Mouse (Mus musculus): ENCODE results near the gene Sohlh2.
A peak's percentile ranks its signal among the peaks of the same experiment; 100 is the strongest.

Gene Sohlh2

DNA sequence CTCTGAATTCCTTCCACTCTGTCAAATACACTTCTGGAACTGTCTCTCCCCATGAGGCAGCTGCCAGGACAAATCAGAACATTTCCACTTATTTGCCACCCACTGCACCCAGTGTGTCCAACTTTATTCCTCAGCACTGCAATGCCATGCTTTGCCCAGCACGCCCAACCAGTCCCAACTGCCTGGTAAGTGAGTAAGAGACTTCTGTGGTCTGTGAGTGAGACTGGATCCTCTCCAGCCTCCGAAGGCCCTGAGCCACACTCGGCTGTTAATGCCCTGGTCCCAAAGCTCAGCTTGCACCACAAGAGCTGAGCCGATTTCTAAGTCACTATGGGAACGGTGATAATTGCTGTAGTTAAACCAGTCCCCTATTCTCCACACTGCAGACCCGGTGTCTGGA, 25.8 kb downstream of the Sohlh2 start:
- no peak for DNase-seq (ENCODE audit: low spot score in 2 of 2)

- no peak for DNase-seq (ENCODE audit: low spot score in 2 of 2)
Measured at GRCm38 (mm10) chr3:55212254-55212653, 30.4 kb downstream of the Sohlh2 start.

DNA sequence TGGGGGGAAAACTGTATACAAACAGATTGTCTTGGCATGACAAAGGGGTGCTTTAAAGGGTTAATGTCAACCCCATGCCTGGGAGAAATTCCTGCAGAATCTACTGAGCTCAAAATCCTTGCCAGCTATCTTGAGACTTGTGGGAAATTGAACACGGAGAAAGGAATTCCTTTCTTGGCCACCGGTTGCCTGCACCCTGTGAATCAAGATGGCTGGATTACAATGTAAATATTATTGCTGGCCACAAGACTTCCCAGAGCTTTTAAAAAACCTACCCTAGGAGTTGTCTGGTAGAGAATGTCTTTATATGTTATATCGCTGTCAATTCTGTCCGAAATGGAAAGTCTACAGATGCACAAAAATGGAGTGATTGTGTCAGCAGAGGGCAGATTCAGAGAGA, 32.0 kb downstream of the Sohlh2 start:
- DNase-seq (ENCODE audit: low spot score in 2 of 2): no peak

GRCm38 (mm10) chr3:55214413-55214812, 32.6 kb downstream of the Sohlh2 start:
- no peak for DNase-seq (ENCODE audit: low spot score in 2 of 2)

DNA sequence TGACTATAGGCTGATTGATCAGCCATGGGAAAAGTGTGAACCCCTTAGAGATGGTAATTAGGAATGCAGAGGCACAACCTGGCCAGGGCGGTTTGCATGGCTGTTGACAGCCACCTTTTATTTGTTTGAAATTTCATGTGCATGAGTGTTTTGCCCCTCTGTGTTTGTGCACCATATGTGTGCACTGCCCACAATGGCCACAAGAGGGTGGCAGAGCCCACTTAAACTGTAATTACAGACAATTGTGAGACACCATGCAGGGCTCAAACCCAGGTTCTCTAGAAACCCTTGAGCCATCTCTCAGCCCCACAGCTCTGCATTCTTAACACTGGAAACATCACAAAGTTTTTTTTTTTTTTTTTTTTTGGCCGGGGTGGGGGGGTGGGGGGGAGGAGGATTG, 40.7 kb downstream of the Sohlh2 start:
- DNase-seq (ENCODE audit: low spot score in 2 of 2): no peak

DNA sequence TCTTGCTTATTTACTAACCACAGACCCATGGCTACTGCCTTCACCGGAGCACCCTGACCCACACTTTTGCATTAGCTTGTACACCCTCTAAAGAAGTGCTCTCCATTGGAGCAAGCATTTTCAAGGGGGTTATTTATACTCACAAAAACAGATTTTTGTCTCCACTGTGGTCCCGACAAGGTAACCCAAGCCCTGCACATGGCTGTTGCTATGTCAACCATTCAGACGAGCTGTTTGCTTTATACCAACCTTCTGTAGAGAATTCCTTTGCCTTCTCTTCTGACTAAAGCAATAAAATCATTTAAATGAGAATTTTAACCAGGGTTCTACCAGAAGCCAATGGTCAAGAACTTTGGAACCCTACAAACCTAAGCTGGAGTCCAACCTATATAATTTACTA, 42.0 kb downstream of the Sohlh2 start:
- DNase-seq (ENCODE audit: low spot score in 2 of 2): no peak

GRCm38 (mm10) chr3:55226501-55227213, 44.8 kb downstream of the Sohlh2 start:
- no peak for DNase-seq (ENCODE audit: low spot score in 2 of 2)

GRCm38 (mm10) chr3:55227214-55227581, 45.4 kb downstream of the Sohlh2 start:
- DNase-seq (ENCODE audit: low spot score in 2 of 2): no peak

DNA sequence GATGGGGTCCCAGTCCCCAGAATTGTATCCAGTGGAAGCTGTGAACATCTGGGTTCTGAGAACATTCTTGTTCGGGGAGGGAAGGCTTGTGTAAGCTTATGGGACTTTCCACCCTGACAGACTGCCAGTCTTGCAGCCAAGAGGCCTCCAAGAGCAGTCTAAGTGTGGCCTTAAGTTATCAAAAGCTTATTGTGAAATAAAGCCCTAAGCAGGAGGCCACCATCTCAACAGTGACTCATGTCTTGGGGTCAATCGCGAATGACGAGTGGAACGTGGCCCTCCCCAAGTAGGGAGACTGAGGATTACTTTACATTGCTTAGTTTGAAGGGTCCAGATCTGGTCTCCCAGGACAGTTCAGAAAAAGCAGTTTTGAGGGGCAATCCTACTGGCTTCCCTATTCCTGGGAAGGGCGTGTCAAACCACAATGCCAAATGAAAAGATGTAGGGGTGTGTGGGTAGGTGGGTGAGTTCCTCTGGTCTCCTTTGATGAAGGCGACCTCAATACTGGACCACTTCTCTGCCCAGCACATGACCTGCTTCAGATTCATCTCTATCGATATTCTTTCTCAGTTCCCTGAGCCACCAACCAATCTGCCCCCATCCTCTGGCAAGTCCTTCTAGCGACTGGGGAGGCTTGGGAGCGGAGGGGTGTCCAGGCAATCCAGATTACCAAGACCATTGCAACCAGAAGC, 60.0 kb downstream of the Sohlh2 start, which contains the start of gene Dclk1:
TSS of gene Dclk1 (plus strand) at position 635 of the 692 bp plus-strand sequence.
- no peak for DNase-seq (ENCODE audit: low spot score in 2 of 2)

- peak; percentile 74 to 88 for DNase-seq (ENCODE audit: low spot score in 2 of 2)
Measured at GRCm38 (mm10) chr3:55242422-55243055, 60.7 kb downstream of the Sohlh2 start.

- peak in 1 of 2 experiments; percentile 41 for DNase-seq (ENCODE audit: low spot score in 2 of 2)
Measured at GRCm38 (mm10) chr3:55243056-55243471, 61.2 kb downstream of the Sohlh2 start.

- DNase-seq (ENCODE audit: low spot score in 2 of 2): no peak
Measured at GRCm38 (mm10) chr3:55244087-55244486, 62.3 kb downstream of the Sohlh2 start.

GRCm38 (mm10) chr3:55246618-55247272, 64.9 kb downstream of the Sohlh2 start:
- no peak for DNase-seq (ENCODE audit: low spot score in 2 of 2)

GRCm38 (mm10) chr3:55248048-55248447, 66.2 kb downstream of the Sohlh2 start:
- DNase-seq (ENCODE audit: low spot score in 2 of 2): no peak

- peak; percentile 44 to 47 for DNase-seq (ENCODE audit: low spot score in 2 of 2)
Measured at GRCm38 (mm10) chr3:55248508-55248907, 66.7 kb downstream of the Sohlh2 start.

GRCm38 (mm10) chr3:55250631-55251030, 68.8 kb downstream of the Sohlh2 start:
- no peak for DNase-seq (ENCODE audit: low spot score in 2 of 2)
